Mouse (Mus musculus) ES-Bruce4 (cell line): ENCODE data around the gene Gm36864. TPM values are rescaled to one million over a fixed set of nuclear protein-coding genes. Genes with fewer than 3 reads are reported as not detected.
A peak's percentile ranks its signal among the peaks of the same experiment; 100 is the strongest.

Experiments
- H3K27ac ChIP-seq: 2 replicates; pipeline ENCODE4 v1.5.1; 2012; ENCODE audit warnings: low read length, inconsistent platforms; ENCODE audit not compliant: insufficient read depth
- H3K27me3 ChIP-seq: 2 replicates; pipeline ENCODE4 v1.6.1; 2012; ENCODE audit warnings: mild to moderate bottlenecking, low read length, inconsistent platforms; ENCODE audit not compliant: control insufficient read depth, poor library complexity, insufficient read depth, severe bottlenecking
- H3K36me3 ChIP-seq: 2 replicates; pipeline ENCODE4 v1.6.1; 2012; ENCODE audit warnings: inconsistent platforms, mild to moderate bottlenecking, low read length, moderate library complexity; ENCODE audit not compliant: control insufficient read depth, poor library complexity, insufficient read depth, severe bottlenecking
- H3K4me1 ChIP-seq: one replicate; pipeline ENCODE4 v1.8.1; 2011; ENCODE audit warnings: low read length; ENCODE audit not compliant: control insufficient read depth, insufficient read depth
- H3K4me3 ChIP-seq: 2 replicates; pipeline ENCODE4 v1.5.1; 2011; ENCODE audit warnings: low read depth, mild to moderate bottlenecking, low read length
- H3K9ac ChIP-seq: 2 replicates; pipeline ENCODE4 v1.6.1; 2012; ENCODE audit warnings: low read depth, mild to moderate bottlenecking, inconsistent platforms; ENCODE audit not compliant: poor library complexity, severe bottlenecking
- H3K9me3 ChIP-seq: replicated peaks from 2 replicates; pipeline ENCODE4 v1.6.1; 2012; ENCODE audit warnings: mild to moderate bottlenecking, low read length, inconsistent platforms; ENCODE audit not compliant: control insufficient read depth, poor library complexity, insufficient read depth, severe bottlenecking
- CTCF ChIP-seq: IDR thresholded peaks from one replicate; pipeline ENCODE4 v1.8.1; 2011; ENCODE audit warnings: low read depth, low read length
- EP300 ChIP-seq: IDR thresholded peaks from 2 replicates; pipeline ENCODE4 v1.6.1; 2011; ENCODE audit warnings: low read depth, low read length; ENCODE audit not compliant: insufficient read depth
- POLR2A ChIP-seq: IDR thresholded peaks from one replicate; pipeline ENCODE4 v1.8.1; 2011; ENCODE audit warnings: low read length; ENCODE audit not compliant: insufficient read depth
- polyA plus RNA-seq: library from polyadenylated mRNA; stranded (reverse); fragments of >200 nt; gene quantifications from 2 replicates; pipeline ENCODE4 v1.2.4, GENCODE M21; 2011; ENCODE audit warnings: low read depth; ENCODE audit not compliant: missing spikeins, insufficient read depth, insufficient read length

Gm36864 gene
- polyA plus RNA-seq, 1 experiment, result not detected

GRCm38 (mm10) chr7:44262791-44263643, 27.0 kb downstream of the Gm36864 start:
- Histone ChIP-seq H3K27ac (no peak overlapping the region), H3K4me3 (peak overlapping the region; percentile 42), H3K9me3 (no peaks in the 10 kb centered on the region), H3K9ac (peak overlapping the region; percentile 20; the same call in 1 of the 2 replicates), H3K4me1 (no peaks in the 10 kb centered on the region), H3K36me3 (no peaks in the 10 kb centered on the region), H3K27me3 (no peaks in the 10 kb centered on the region)
- TF ChIP-seq POLR2A, result no peak
- TF ChIP-seq CTCF, result peak; percentile 95

DNA sequence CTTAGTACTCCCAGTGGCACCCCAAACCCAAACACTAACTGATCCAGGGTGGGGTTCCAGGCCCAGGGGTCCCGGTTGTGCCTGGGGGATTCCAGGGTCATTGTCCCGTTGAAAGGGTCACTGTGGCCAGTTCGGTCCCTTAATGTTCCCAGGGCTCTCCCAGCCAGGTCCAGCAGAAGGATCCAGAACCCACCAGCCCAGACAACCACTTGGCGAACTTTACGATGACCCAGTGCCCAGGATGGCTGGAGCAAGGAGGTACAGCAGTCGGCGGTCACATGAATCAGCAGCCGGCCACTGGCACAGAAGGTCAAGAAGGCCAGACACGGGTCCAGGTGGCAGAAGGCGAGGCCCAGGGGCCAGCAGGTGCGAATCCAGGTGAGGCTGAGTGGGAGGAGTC, 32.1 kb downstream of the Gm36864 start:
- Histone ChIP-seq H3K9me3 (no peaks in the 10 kb centered on the region), H3K4me1 (no peaks in the 10 kb centered on the region), H3K4me3 (no peak overlapping the region), H3K9ac (no peak overlapping the region), H3K36me3 (no peaks in the 10 kb centered on the region), H3K27ac (no peak overlapping the region), H3K27me3 (no peaks in the 10 kb centered on the region)
- TF ChIP-seq POLR2A (no peak), EP300 (no peak), CTCF (no peak)

DNA sequence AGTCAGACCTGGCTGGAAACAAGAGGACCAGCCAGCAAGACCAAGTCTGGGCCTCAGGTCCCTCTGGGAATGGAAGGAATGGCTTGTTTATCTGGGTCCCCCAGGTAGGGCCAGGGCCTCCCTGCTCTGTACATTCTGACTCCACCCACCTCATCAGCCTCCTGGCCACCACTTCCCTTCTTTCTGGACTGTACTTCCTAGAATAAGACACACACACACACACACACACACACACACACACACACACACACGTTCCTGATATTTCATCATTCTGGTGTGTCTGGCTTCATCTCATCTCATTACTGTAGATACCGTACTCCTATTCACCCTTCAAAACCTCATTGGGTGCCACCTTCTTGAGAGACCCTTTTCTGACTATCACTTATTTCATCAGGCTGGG, 33.4 kb downstream of the Gm36864 start:
- peaks cover 2% of the 10 kb centered on the region for H3K4me1 ChIP-seq
- TF ChIP-seq POLR2A, result no peak
- no peak for TF ChIP-seq EP300
- H3K27ac ChIP-seq, result no peak overlapping the region
- no peak overlapping the region for H3K9ac ChIP-seq
- no peaks in the 10 kb centered on the region for H3K36me3 ChIP-seq
- H3K9me3 ChIP-seq, result no peaks in the 10 kb centered on the region
- H3K4me3 ChIP-seq, result no peak overlapping the region
- H3K27me3 ChIP-seq, result no peaks in the 10 kb centered on the region

GRCm38 (mm10) chr7:44271309-44271708, 35.3 kb downstream of the Gm36864 start:
- no peaks in the 10 kb centered on the region for H3K9me3 ChIP-seq
- H3K9ac ChIP-seq, result no peak overlapping the region
- H3K27me3 ChIP-seq, result no peaks in the 10 kb centered on the region
- H3K27ac ChIP-seq, result no peak overlapping the region
- H3K4me3 ChIP-seq, result no peak overlapping the region
- TF ChIP-seq EP300 (0 out of 2 replicates have a peak, but pooled peaks have one; percentile 18), POLR2A (no peak)
- peaks cover 2% of the 10 kb centered on the region for H3K4me1 ChIP-seq
- H3K36me3 ChIP-seq, result no peaks in the 10 kb centered on the region

- H3K36me3 ChIP-seq, result no peaks in the 10 kb centered on the region
- TF ChIP-seq EP300 (no peak), POLR2A (no peak), CTCF (no peak)
- H3K9me3 ChIP-seq, result no peaks in the 10 kb centered on the region
- H3K4me1 ChIP-seq, result peaks cover 2% of the 10 kb centered on the region
- no peaks in the 10 kb centered on the region for H3K27me3 ChIP-seq
- H3K4me3 ChIP-seq, result no peak overlapping the region
- H3K27ac ChIP-seq, result no peak overlapping the region
- no peak overlapping the region for H3K9ac ChIP-seq
Measured at GRCm38 (mm10) chr7:44272546-44272945, 36.6 kb downstream of the Gm36864 start.

DNA sequence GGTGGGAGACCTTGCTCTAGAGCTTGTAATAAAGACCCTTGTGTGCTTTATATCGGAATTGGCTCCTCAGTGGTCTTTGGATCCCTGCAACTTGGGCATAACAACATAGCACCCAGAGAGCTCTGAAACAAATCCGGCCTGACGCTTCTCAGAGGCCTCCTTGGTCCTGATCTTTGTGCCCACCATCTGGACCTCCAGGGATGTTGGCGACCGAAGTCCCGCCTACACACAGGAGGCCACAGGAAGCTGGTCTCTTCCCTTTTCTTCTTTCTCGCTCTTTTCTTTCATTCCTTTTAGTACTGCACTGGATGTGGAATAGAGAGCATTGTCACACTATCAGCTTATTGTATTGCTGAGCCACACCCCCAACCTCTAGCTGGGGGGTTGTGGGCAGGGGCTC, 37.5 kb downstream of the Gm36864 start:
- no peaks in the 10 kb centered on the region for H3K27me3 ChIP-seq
- no peak for TF ChIP-seq POLR2A
- TF ChIP-seq EP300, result no peak
- TF ChIP-seq CTCF, result no peak
- H3K27ac ChIP-seq, result no peak overlapping the region
- 0 out of 2 replicates have a peak overlapping the region, but pooled peaks have one; percentile 23 for H3K9ac ChIP-seq
- H3K36me3 ChIP-seq, result no peaks in the 10 kb centered on the region
- 0 out of 2 replicates have a peak overlapping the region, but pooled peaks have one; percentile 19 for H3K4me3 ChIP-seq
- peaks cover 2% of the 10 kb centered on the region for H3K4me1 ChIP-seq
- H3K9me3 ChIP-seq, result no peaks in the 10 kb centered on the region
